Mouse (Mus musculus): ENCODE data around the gene Vmn2r105. TPM values are rescaled to one million over a fixed set of nuclear protein-coding genes. Genes with fewer than 3 reads are reported as not detected.

Vmn2r105 gene
- not detected in 2 replicates for polyA plus RNA-seq (2015; fragmentation: Nextera tagmentation; extraction: Ambion mirVana)

DNA sequence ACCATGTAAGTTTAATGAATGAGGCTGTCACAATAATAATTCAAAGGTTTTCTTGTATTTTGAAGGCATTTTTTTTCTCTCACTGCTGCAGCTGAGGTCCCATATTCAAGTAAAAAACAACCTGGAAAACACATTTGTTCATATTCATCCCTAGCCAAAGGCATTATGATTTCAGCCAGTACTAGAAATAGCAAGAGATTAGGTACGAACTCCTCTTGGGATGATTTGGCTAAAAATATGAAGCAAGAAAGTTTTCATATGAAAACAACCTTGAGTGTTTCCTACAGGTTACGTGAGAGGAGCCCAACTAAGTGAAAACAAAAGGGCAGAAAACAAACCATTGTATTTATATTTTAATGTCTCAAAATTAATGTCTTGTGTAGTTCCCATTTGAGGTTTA is at the start of gene Vmn2r105:
TSS of gene Vmn2r105 (minus strand) at position 101 of the 400 bp plus-strand sequence.
- ATAC-seq = no peak
- no peak for TF ChIP-seq CTCF (IDR thresholded peaks at IDR 0.05; ENCODE audit: low read depth)

DNA sequence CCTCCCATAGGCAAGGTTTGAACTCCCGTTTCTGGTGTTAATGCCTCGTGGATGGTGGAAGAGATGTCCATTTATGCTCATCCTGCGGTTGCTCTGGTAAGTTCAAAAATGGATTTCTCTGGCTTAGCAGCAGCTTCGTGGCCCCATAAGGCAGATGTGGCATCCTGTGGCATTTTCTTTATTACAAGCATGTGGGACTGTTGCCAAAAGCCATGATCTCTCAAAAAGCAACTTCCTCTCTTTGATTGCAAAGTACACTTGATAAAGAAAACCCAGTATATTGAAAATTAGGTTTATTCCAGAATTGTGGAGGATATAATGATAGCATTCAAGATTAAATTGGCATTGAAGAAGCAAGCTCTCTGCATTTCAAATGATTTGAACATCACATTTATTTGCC is 20.7 kb upstream of the Vmn2r105 start:
- ATAC-seq = no peak
- no peak for TF ChIP-seq CTCF (IDR thresholded peaks at IDR 0.05; ENCODE audit: low read depth)
- Histone ChIP-seq H3K9ac (ENCODE audit: low read depth, low read length) (no peak overlapping the region), H3K27me3 (replicated peaks; ENCODE audit: control insufficient read depth, insufficient read depth, low read length) (no peaks in the 10 kb centered on the region), H3K27ac (ENCODE audit: low read depth, low read length) (no peak overlapping the region), H3K4me3 (ENCODE audit: low read depth, low read length) (no peak overlapping the region), H3K9me3 (ENCODE audit: control insufficient read depth) (no peaks in the 10 kb centered on the region), H3K36me3 (ENCODE audit: control insufficient read depth, insufficient read depth) (no peaks in the 10 kb centered on the region), H3K4me2 (replicated peaks; ENCODE audit: low read depth) (no peak overlapping the region), H3K4me1 (replicated peaks; ENCODE audit: control insufficient read depth, insufficient read depth, low read length) (no peaks in the 10 kb centered on the region)
- 63% methylated on average over 4 of the region's 4 CpGs for WGBS

More for the DNA sequence above, at the start of gene Vmn2r105:
- Histone ChIP-seq H3K9me3 (ENCODE audit: control insufficient read depth) (no peaks in the 10 kb centered on the region), H3K27ac (ENCODE audit: low read depth, low read length) (no peak within 1 kb of the TSS), H3K4me2 (replicated peaks; ENCODE audit: low read depth) (no peak within 1 kb of the TSS), H3K36me3 (ENCODE audit: control insufficient read depth, insufficient read depth) (no peaks in the 10 kb centered on the region), H3K4me1 (replicated peaks; ENCODE audit: control insufficient read depth, insufficient read depth, low read length) (no peaks in the 10 kb centered on the region), H3K27me3 (replicated peaks; ENCODE audit: control insufficient read depth, insufficient read depth, low read length) (no peaks in the 10 kb centered on the region), H3K9ac (ENCODE audit: low read depth, low read length) (no peak within 1 kb of the TSS), H3K4me3 (ENCODE audit: low read depth, low read length) (no peak within 1 kb of the TSS)
- WGBS = 70% methylated on average over 2 of the region's 2 CpGs

DNA sequence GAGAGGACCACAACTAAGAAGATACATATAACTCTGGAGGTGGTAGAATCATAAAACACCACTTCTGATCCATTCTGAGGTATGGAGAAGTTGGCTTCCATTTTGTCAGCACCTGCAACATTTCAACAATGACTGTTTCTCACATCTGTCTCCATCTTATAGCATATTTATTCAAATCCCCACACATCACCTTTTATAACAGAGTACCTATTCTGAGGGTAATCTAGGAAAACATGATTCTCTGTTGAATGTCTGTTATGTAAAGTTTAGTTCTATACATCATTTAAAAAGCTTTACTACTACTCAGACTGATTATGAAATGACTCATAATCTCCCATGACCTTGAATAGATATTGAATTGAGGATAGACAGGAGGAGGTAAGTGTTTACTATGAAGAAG is 51.9 kb downstream of the Vmn2r105 start, which contains the start of gene Fpr-rs6:
TSS of gene Fpr-rs6 (minus strand) at position 101 of the 400 bp plus-strand sequence.
- no peak within 1 kb of the TSS for H3K27ac ChIP-seq (ENCODE audit: low read depth, low read length)
- TF ChIP-seq CTCF (IDR thresholded peaks at IDR 0.05; ENCODE audit: low read depth) = no peak
- no peaks in the 10 kb centered on the region for H3K9me3 ChIP-seq (ENCODE audit: control insufficient read depth)
- no peaks in the 10 kb centered on the region for H3K27me3 ChIP-seq (replicated peaks; ENCODE audit: control insufficient read depth, insufficient read depth, low read length)
- no peaks in the 10 kb centered on the region for H3K36me3 ChIP-seq (ENCODE audit: control insufficient read depth, insufficient read depth)
- H3K4me3 ChIP-seq (ENCODE audit: low read depth, low read length) = no peak within 1 kb of the TSS
- no peak within 1 kb of the TSS for H3K4me2 ChIP-seq (replicated peaks; ENCODE audit: low read depth)
- ATAC-seq = no peak
- H3K9ac ChIP-seq (ENCODE audit: low read depth, low read length) = no peak within 1 kb of the TSS
- H3K4me1 ChIP-seq (replicated peaks; ENCODE audit: control insufficient read depth, insufficient read depth, low read length) = no peaks in the 10 kb centered on the region

Other genes starting within 250 kb of the Vmn2r105 start
- gene Vmn2r104, start 186.7 kb downstream of the Vmn2r105 start, polyA plus RNA-seq (2015; fragmentation: Nextera tagmentation; extraction: Ambion mirVana) = not detected in 2 replicates
- not detected in 2 replicates for gene Fpr-rs7, start 120.8 kb downstream of the Vmn2r105 start, polyA plus RNA-seq (2015; fragmentation: Nextera tagmentation; extraction: Ambion mirVana)
- gene Fpr-rs6, start 52.0 kb downstream of the Vmn2r105 start, polyA plus RNA-seq (2015; fragmentation: Nextera tagmentation; extraction: Ambion mirVana) = not detected in 2 replicates
- not detected in 2 replicates for gene Vmn2r106, start 50.5 kb upstream of the Vmn2r105 start, polyA plus RNA-seq (2015; fragmentation: Nextera tagmentation; extraction: Ambion mirVana)
- gene Vmn2r107, start 110.2 kb upstream of the Vmn2r105 start, polyA plus RNA-seq (2015; fragmentation: Nextera tagmentation; extraction: Ambion mirVana) = not detected in 2 replicates
- gene Vmn1r224, start 179.1 kb upstream of the Vmn2r105 start, polyA plus RNA-seq (2015; fragmentation: Nextera tagmentation; extraction: Ambion mirVana) = not detected in 2 replicates
- gene Vmn2r108, start 246.3 kb upstream of the Vmn2r105 start, polyA plus RNA-seq (2015; fragmentation: Nextera tagmentation; extraction: Ambion mirVana) = not detected in 2 replicates